Comparison of ENCODE assay signal across 8 mouse cellular contexts in genomic region chr4:128733496-128733895, GRCm38 (mm10). TPM values are rescaled to one million over a fixed set of nuclear protein-coding genes. Genes with fewer than 3 reads are reported as not detected.
DNase-seq lines count a peak whose midpoint lies in the region; ATAC-seq lines count a peak whose summit lies in the region.

No protein-coding gene starts in this region.

- no peak overlapping the region for H3K4me3 ChIP-seq in heart, embryonic 10.5 days
- no peak overlapping the region for H3K4me3 ChIP-seq in liver, embryonic 15.5 days (replicated peaks)
- H3K4me3 ChIP-seq in neural tube, embryonic 12.5 days, result no peak overlapping the region

- DNase-seq in A20 (ENCODE audit: low read depth, low spot score), result peak; percentile 72
- DNase-seq in NIH3T3 (ENCODE audit: low read depth), result peak; percentile 31
- no peak for DNase-seq in heart, embryonic 10.5 days (ENCODE audit: low spot score)
- DNase-seq in layer of hippocampus, adult 18-20 months (ENCODE audit: low spot score in 2 of 2), result no peak
- no peak for DNase-seq in layer of hippocampus, postnatal 10 days (ENCODE audit: low spot score in 2 of 2)
- DNase-seq in testis, postnatal 14 days (ENCODE audit: low spot score), result no peak

- H3K36me3 ChIP-seq in heart, embryonic 10.5 days, result peaks cover 16% of the 10 kb centered on the region
- peaks cover 12% of the 10 kb centered on the region; the same call in 1 of the 2 replicates for H3K36me3 ChIP-seq in liver, embryonic 15.5 days (replicated peaks)
- H3K36me3 ChIP-seq in neural tube, embryonic 12.5 days, result peaks cover 26% of the 10 kb centered on the region; the same call in 1 of the 2 replicates

- no peak; the same call in 1 of the 2 replicates for ATAC-seq in liver, embryonic 15.5 days (ENCODE audit: insufficient read depth)
- no peak for ATAC-seq in neural tube, embryonic 12.5 days (ENCODE audit: low FRiP score, low read depth)

- no peaks in the 10 kb centered on the region for H3K27me3 ChIP-seq in heart, embryonic 10.5 days (ENCODE audit: insufficient read depth, poor library complexity, severe bottlenecking)
- H3K27me3 ChIP-seq in liver, embryonic 15.5 days, result no peaks in the 10 kb centered on the region
- H3K27me3 ChIP-seq in neural tube, embryonic 12.5 days (replicated peaks), result no peaks in the 10 kb centered on the region

- no peak overlapping the region for H3K9ac ChIP-seq in liver, embryonic 15.5 days
- peak overlapping the region; percentile 36 for H3K9ac ChIP-seq in neural tube, embryonic 12.5 days

- H3K9me3 ChIP-seq in heart, embryonic 10.5 days, result no peaks in the 10 kb centered on the region
- no peaks in the 10 kb centered on the region for H3K9me3 ChIP-seq in liver, embryonic 15.5 days (replicated peaks)
- no peaks in the 10 kb centered on the region for H3K9me3 ChIP-seq in neural tube, embryonic 12.5 days

- WGBS in heart, embryonic 10.5 days, result 37% methylated on average over 6 of the region's 6 CpGs
- WGBS in liver, embryonic 15.5 days (ENCODE audit: insufficient replicate concordance), result 48% methylated on average over 6 of the region's 6 CpGs
- 43% methylated on average over 6 of the region's 6 CpGs for WGBS in neural tube, embryonic 12.5 days

- peak overlapping the region; percentile 72 for H3K27ac ChIP-seq in heart, embryonic 10.5 days
- H3K27ac ChIP-seq in liver, embryonic 15.5 days (replicated peaks), result 0 out of 2 replicates have a peak overlapping the region, but pooled peaks have one; percentile 10
- H3K27ac ChIP-seq in neural tube, embryonic 12.5 days, result no peak overlapping the region

- peaks cover 80% of the 10 kb centered on the region for H3K4me1 ChIP-seq in heart, embryonic 10.5 days
- H3K4me1 ChIP-seq in liver, embryonic 15.5 days (replicated peaks), result peaks cover 75% of the 10 kb centered on the region
- peaks cover 91% of the 10 kb centered on the region for H3K4me1 ChIP-seq in neural tube, embryonic 12.5 days

- H3K4me2 ChIP-seq in liver, embryonic 15.5 days, result no peak overlapping the region
- peak overlapping the region; percentile 46 for H3K4me2 ChIP-seq in neural tube, embryonic 12.5 days (replicated peaks)

RNA-seq across cellular contexts. Expression of gene A3galt2, which starts 21.7 kb away (rescaled TPM):
- 0.04 and 0.10 TPM in 2 replicates for polyA plus RNA-seq in heart, embryonic 10.5 days (2016; fragmentation: Nextera tagmentation; extraction: Ambion mirVana)
- not detected in 2 replicates for polyA plus RNA-seq in liver, embryonic 15.5 days (2015; fragmentation: Nextera tagmentation; extraction: Ambion mirVana)
- polyA plus RNA-seq in neural tube, embryonic 12.5 days (2016; fragmentation: Nextera tagmentation; extraction: Ambion mirVana), result 0.46 and 0.54 TPM in 2 replicates
- under 1 TPM; 0.28 to 0.35 TPM for total RNA-seq in layer of hippocampus, adult 18-20 months (2021)
- under 1 TPM; 0.45 to 0.64 TPM for total RNA-seq in layer of hippocampus, postnatal 10 days (2021)

Comparison
In these comparisons a context has a peak if more than half of its experiments do, and no peak if none do; other contexts are left out.
1. DNase-seq: peak in A20 (single experiment) and NIH3T3 (single experiment); none in heart, embryonic 10.5 days (single experiment), layer of hippocampus, adult 18-20 months (0 of 2), layer of hippocampus, postnatal 10 days (0 of 2) and testis, postnatal 14 days (single experiment).